Mouse (Mus musculus) liver, embryonic 11.5 days (tissue): ENCODE data around the gene Unc5cl. TPM values are rescaled to one million over a fixed set of nuclear protein-coding genes. Genes with fewer than 3 reads are reported as not detected.
"Not testable (repeated sequence)": the region's sequence is repeated elsewhere in the genome, so short reads cannot be mapped to it uniquely, and the experiment has no call there.

ENCODE experiments used
- ATAC-seq: fragments of 200-750 bp; cut with Nextera tagmentation; replicated peaks from 2 replicates; pipeline ENCODE4 v1.8.0; 2017; ENCODE audit warnings: moderate number of reproducible peaks, mild to moderate bottlenecking, moderate TSS enrichment, moderate library complexity; ENCODE audit not compliant: low FRiP score
- DNase-seq: peaks from one replicate; pipeline ENCODE4 v3.0.0-alpha.2; 2017; ENCODE audit warnings: low spot score
- H3K27ac ChIP-seq: fragments of 300-500 bp; sonication (generic); 2 replicates; pipeline ENCODE4 v1.5.1; 2014; ENCODE audit warnings: mild to moderate bottlenecking, low read depth, low read length, control low read depth
- H3K27me3 ChIP-seq: fragments of 300-500 bp; sonication (generic); replicated peaks from 2 replicates; pipeline ENCODE4 v1.6.1; 2014; ENCODE audit warnings: low read length, mixed read lengths; ENCODE audit not compliant: control insufficient read depth, insufficient read depth
- H3K36me3 ChIP-seq: fragments of 300-500 bp; sonication (generic); 2 replicates; pipeline ENCODE4 v1.6.1; 2014; ENCODE audit warnings: mild to moderate bottlenecking, low read length, moderate library complexity, mixed read lengths; ENCODE audit not compliant: control insufficient read depth, insufficient read depth
- H3K4me1 ChIP-seq: fragments of 300-500 bp; sonication (generic); replicated peaks from 2 replicates; pipeline ENCODE4 v1.6.1; 2014; ENCODE audit warnings: low read length, mixed read lengths; ENCODE audit not compliant: control insufficient read depth, insufficient read depth
- H3K4me2 ChIP-seq: fragments of 300-500 bp; sonication (generic); 2 replicates; pipeline ENCODE4 v1.6.1; 2014; ENCODE audit warnings: mild to moderate bottlenecking, control low read depth, moderate library complexity
- H3K4me3 ChIP-seq: fragments of 300-500 bp; sonication (generic); 2 replicates; pipeline ENCODE4 v1.5.1; 2014; ENCODE audit warnings: low read depth, low read length, control low read depth
- H3K9ac ChIP-seq: fragments of 300-500 bp; sonication (generic); 2 replicates; pipeline ENCODE4 v1.6.1; 2014; ENCODE audit warnings: low read depth, low read length, control low read depth
- H3K9me3 ChIP-seq: fragments of 300-500 bp; sonication (generic); 2 replicates; pipeline ENCODE4 v1.6.1; 2016; ENCODE audit warnings: low read length, inconsistent platforms, mixed read lengths; ENCODE audit not compliant: control insufficient read depth
- WGBS: fragments of 180-500 bp; shearing (Covaris S2); extraction: QIAGEN DNeasy Blood & Tissue Kit; methylation state at CpG from one replicate; pipeline ENCODE4 v1.1.7; 2014; 5-methylcytosine and 5-hydroxymethylcytosine counted together
- polyA plus RNA-seq: library from polyadenylated mRNA; unstranded; fragments of >200 nt; fragmentation: Nextera tagmentation; extraction: Ambion mirVana; gene quantifications from 2 replicates; pipeline ENCODE4 v1.2.1, GENCODE M21; 2014

The Unc5cl gene
- polyA plus RNA-seq, 1 experiment from 2014 or later, result 1.0 TPM

GRCm38 (mm10) chr17:48454190-48454589 lies 511 bp upstream of the Unc5cl start:
- Histone ChIP-seq H3K9me3 (no peaks in the 10 kb centered on the region), H3K4me1 (peaks cover 26% of the 10 kb centered on the region), H3K27ac (no peak overlapping the region), H3K9ac (peak overlapping the region; percentile 51; the same call in 1 of the 2 replicates), H3K36me3 (no peaks in the 10 kb centered on the region), H3K27me3 (no peaks in the 10 kb centered on the region), H3K4me2 (peak overlapping the region; percentile 54), H3K4me3 (peak overlapping the region; percentile 19; the same call in 1 of the 2 replicates)
- DNase-seq (no peak), ATAC-seq (no peak)
- 45% methylated on average over 7 of the region's 7 CpGs for WGBS

GRCm38 (mm10) chr17:48455955-48456354 lies 1.3 kb downstream of the Unc5cl start:
- H3K4me3 ChIP-seq, result no peak overlapping the region
- no peaks in the 10 kb centered on the region; the same call in 1 of the 2 replicates for H3K27me3 ChIP-seq
- H3K4me2 ChIP-seq, result no peak overlapping the region
- no peak overlapping the region for H3K27ac ChIP-seq
- H3K4me1 ChIP-seq, result peaks cover 24% of the 10 kb centered on the region
- WGBS, result 86% methylated on average over 2 of the region's 2 CpGs
- H3K9me3 ChIP-seq, result no peaks in the 10 kb centered on the region
- no peaks in the 10 kb centered on the region for H3K36me3 ChIP-seq
- no peak overlapping the region for H3K9ac ChIP-seq
- ATAC-seq, result no peak
- DNase-seq, result no peak

- no peak overlapping the region for H3K4me2 ChIP-seq
- no peaks in the 10 kb centered on the region for H3K36me3 ChIP-seq
- H3K27ac ChIP-seq, result no peak overlapping the region
- no peaks in the 10 kb centered on the region for H3K9me3 ChIP-seq
- 60% methylated on average over 13 of the region's 13 CpGs for WGBS
- peaks cover 14% of the 10 kb centered on the region for H3K4me1 ChIP-seq
- DNase-seq (no peak), ATAC-seq (no peak)
- no peak overlapping the region for H3K4me3 ChIP-seq
- H3K27me3 ChIP-seq, result no peaks in the 10 kb centered on the region; the same call in 1 of the 2 replicates
- no peak overlapping the region for H3K9ac ChIP-seq
Measured at GRCm38 (mm10) chr17:48457971-48458653, 3.4 kb downstream of the Unc5cl start.

- DNase-seq, result no peak
- no peak overlapping the region for H3K27ac ChIP-seq
- H3K4me2 ChIP-seq, result no peak overlapping the region
- no peak overlapping the region for H3K9ac ChIP-seq
- no peak for ATAC-seq
- no peaks in the 10 kb centered on the region for H3K36me3 ChIP-seq
- no peaks in the 10 kb centered on the region for H3K9me3 ChIP-seq
- WGBS, result 91% methylated on average over 13 of the region's 13 CpGs
- H3K4me1 ChIP-seq, result peaks cover 7% of the 10 kb centered on the region; the same call in 1 of the 2 replicates
- H3K4me3 ChIP-seq, result no peak overlapping the region
- H3K27me3 ChIP-seq, result peaks cover 7% of the 10 kb centered on the region
Measured at GRCm38 (mm10) chr17:48462096-48462495, 7.4 kb downstream of the Unc5cl start.

- WGBS, result 88% methylated on average over 4 of the region's 4 CpGs
Measured at GRCm38 (mm10) chr17:48463391-48463790, 8.7 kb downstream of the Unc5cl start.

GRCm38 (mm10) chr17:48466769-48467394 lies 12.2 kb downstream of the Unc5cl start:
- no peak for DNase-seq
- H3K4me3 ChIP-seq, result peak overlapping the region; percentile 40

More at GRCm38 (mm10) chr17:48463391-48463790, 8.7 kb downstream of the Unc5cl start:
- Histone ChIP-seq H3K27ac (no peak overlapping the region), H3K4me3 (no peak overlapping the region), H3K36me3 (no peaks in the 10 kb centered on the region), H3K27me3 (peaks cover 10% of the 10 kb centered on the region), H3K4me2 (no peak overlapping the region), H3K9me3 (no peaks in the 10 kb centered on the region), H3K9ac (no peak overlapping the region), H3K4me1 (peaks cover 6% of the 10 kb centered on the region; the same call in 1 of the 2 replicates)
- DNase-seq (no peak), ATAC-seq (no peak)

GRCm38 (mm10) chr17:48467395-48468231 lies 12.9 kb downstream of the Unc5cl start:
- H3K27ac ChIP-seq, result no peak overlapping the region
- peak; percentile 83 for DNase-seq
- H3K9ac ChIP-seq, result peak overlapping the region; percentile 53
- H3K4me2 ChIP-seq, result peak overlapping the region; percentile 86
- peaks cover 10% of the 10 kb centered on the region for H3K27me3 ChIP-seq
- peak; percentile 69 for ATAC-seq
- H3K4me1 ChIP-seq, result peaks cover 6% of the 10 kb centered on the region; the same call in 1 of the 2 replicates
- no peaks in the 10 kb centered on the region for H3K36me3 ChIP-seq
- H3K9me3 ChIP-seq, result no peaks in the 10 kb centered on the region
- H3K4me3 ChIP-seq, result peak overlapping the region; percentile 40
- WGBS, result 5% methylated on average over 22 of the region's 22 CpGs

More at GRCm38 (mm10) chr17:48466769-48467394, 12.2 kb downstream of the Unc5cl start:
- Histone ChIP-seq H3K9ac (peak overlapping the region; percentile 53), H3K9me3 (no peaks in the 10 kb centered on the region), H3K4me1 (peaks cover 6% of the 10 kb centered on the region; the same call in 1 of the 2 replicates), H3K36me3 (no peaks in the 10 kb centered on the region), H3K27ac (no peak overlapping the region), H3K4me2 (peak overlapping the region; percentile 86), H3K27me3 (peaks cover 10% of the 10 kb centered on the region)
- 24% methylated on average over 22 of the region's 22 CpGs for WGBS
- ATAC-seq, result peak; percentile 86

- H3K36me3 ChIP-seq, H3K4me2 ChIP-seq, DNase-seq, H3K9me3 ChIP-seq, H3K4me3 ChIP-seq, ATAC-seq, H3K4me1 ChIP-seq, H3K27ac ChIP-seq, H3K27me3 ChIP-seq, H3K9ac ChIP-seq: not testable (repeated sequence)
- 76% methylated on average over 6 of the region's 6 CpGs for WGBS
Measured at GRCm38 (mm10) chr17:48474282-48474681, 19.6 kb downstream of the Unc5cl start.
